12 mouse cellular contexts compared by ENCODE assay signal in the genomic region with DNA sequence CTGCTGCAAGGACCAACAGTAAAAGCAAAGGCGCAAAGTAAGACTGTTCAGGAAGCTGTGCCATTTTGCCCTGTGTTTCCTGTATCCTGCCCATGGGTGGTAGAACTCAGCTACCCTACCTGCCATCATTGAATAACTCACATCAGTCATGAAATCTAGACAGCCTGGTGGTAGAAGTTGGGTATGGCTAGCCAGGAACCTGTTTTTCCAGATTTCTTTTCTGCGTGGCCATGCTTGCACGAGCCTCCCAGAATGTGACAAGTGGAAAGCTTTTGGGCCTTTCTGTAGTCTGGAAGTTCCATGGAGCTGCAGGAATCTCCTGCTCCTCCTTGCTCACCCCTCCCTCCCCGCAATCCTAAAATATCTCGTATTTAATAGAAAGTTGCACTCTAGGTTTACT. TPM values are rescaled to one million over a fixed set of nuclear protein-coding genes. Genes with fewer than 3 reads are reported as not detected.
DNase-seq lines count a peak whose midpoint lies in the region; ATAC-seq and TF ChIP-seq lines count a peak whose summit lies in the region.
"Had no signal": no experiment of that assay in that cellular context is flagged by ENCODE, and none has a peak within 500 bp of the region (broad histone marks: within the 10 kb centered on the region; RNA-seq: fewer than 3 reads in every experiment).

No protein-coding gene starts in this region.

- no peak for ATAC-seq in kidney, postnatal 0 days (replicated peaks; ENCODE audit: low FRiP score, low read depth)
- ATAC-seq in kidney, embryonic 16.5 days (ENCODE audit: low FRiP score, low TSS enrichment), result no peak
- no peak for ATAC-seq in lung, postnatal 0 days

- no peak overlapping the region for H3K9ac ChIP-seq in kidney, postnatal 0 days (ENCODE audit: low read depth, low read length)
- H3K9ac ChIP-seq in kidney, embryonic 16.5 days (replicated peaks; ENCODE audit: low read length), result no peak overlapping the region
- no peak overlapping the region for H3K9ac ChIP-seq in lung, postnatal 0 days (replicated peaks; ENCODE audit: low read depth)
- H3K9ac ChIP-seq: heart, embryonic 13.5 days; lung, embryonic 15.5 days had no signal

- H3K4me1 ChIP-seq in kidney, postnatal 0 days (replicated peaks; ENCODE audit: insufficient read depth, low read length), result no peaks in the 10 kb centered on the region
- H3K4me1 ChIP-seq in kidney, embryonic 16.5 days (ENCODE audit: insufficient read depth, low read length), result peaks cover 17% of the 10 kb centered on the region
- H3K4me1 ChIP-seq in lung, postnatal 0 days (ENCODE audit: insufficient read depth, low read depth, low read length), result no peaks in the 10 kb centered on the region
- H3K4me1 ChIP-seq in thymus, adult 2 months (replicated peaks; ENCODE audit: control insufficient read depth, insufficient read depth, low read length), result no peaks in the 10 kb centered on the region
- H3K4me1 ChIP-seq: lung, embryonic 15.5 days had no signal

- TF ChIP-seq POLR2A in thymus, adult 2 months (IDR thresholded peaks at IDR 0.05; ENCODE audit: control insufficient read depth, extremely low read depth, insufficient read depth, low read length, poor library complexity), result no peak

- no peak for TF ChIP-seq EP300 in lung, postnatal 0 days (IDR thresholded peaks at IDR 0.05)

- whole genome bisulfite sequencing in kidney, postnatal 0 days, result 74% methylated on average over 5 of the region's 5 CpGs
- 72% methylated on average over 5 of the region's 5 CpGs for WGBS in kidney, embryonic 16.5 days
- 59% methylated on average over 5 of the region's 5 CpGs for WGBS in lung, postnatal 0 days
- 90% methylated on average over 5 of the region's 5 CpGs for WGBS in thymus, adult 2 months

- TF ChIP-seq CTCF in kidney, postnatal 0 days (IDR thresholded peaks at IDR 0.05; ENCODE audit: low read depth), result peak; percentile 41
- peak; percentile 49 for TF ChIP-seq CTCF in lung, postnatal 0 days (IDR thresholded peaks at IDR 0.05)
- TF ChIP-seq CTCF in thymus, adult 2 months (IDR thresholded peaks at IDR 0.05; ENCODE audit: borderline replicate concordance, control insufficient read depth, extremely low read depth, insufficient read depth, low read length, poor library complexity), result no peak

- no peaks in the 10 kb centered on the region for H3K27me3 ChIP-seq in kidney, postnatal 0 days (ENCODE audit: insufficient read depth, low read length)
- no peaks in the 10 kb centered on the region for H3K27me3 ChIP-seq in kidney, embryonic 16.5 days (ENCODE audit: insufficient read depth, low read length)
- no peaks in the 10 kb centered on the region for H3K27me3 ChIP-seq in lung, postnatal 0 days (replicated peaks; ENCODE audit: insufficient read depth, low read length)
- no peaks in the 10 kb centered on the region for H3K27me3 ChIP-seq in thymus, adult 2 months (ENCODE audit: control insufficient read depth, insufficient read depth, low read length)
- H3K27me3 ChIP-seq: heart, embryonic 13.5 days; lung, embryonic 15.5 days had no signal

- no peaks in the 10 kb centered on the region for H3K36me3 ChIP-seq in kidney, postnatal 0 days (ENCODE audit: insufficient read depth, low read length)
- no peaks in the 10 kb centered on the region for H3K36me3 ChIP-seq in kidney, embryonic 16.5 days (ENCODE audit: insufficient read depth, low read length)
- H3K36me3 ChIP-seq in lung, postnatal 0 days (ENCODE audit: insufficient read depth, low read length), result no peaks in the 10 kb centered on the region
- no peaks in the 10 kb centered on the region for H3K36me3 ChIP-seq in thymus, adult 2 months (ENCODE audit: control insufficient read depth, insufficient read depth, low read length)
- H3K36me3 ChIP-seq: G1E; heart, embryonic 13.5 days; lung, embryonic 15.5 days had no signal

- no peaks in the 10 kb centered on the region for H3K9me3 ChIP-seq in kidney, postnatal 0 days (replicated peaks; ENCODE audit: low read length)
- no peaks in the 10 kb centered on the region for H3K9me3 ChIP-seq in kidney, embryonic 16.5 days (ENCODE audit: low read length)
- H3K9me3 ChIP-seq in lung, postnatal 0 days (ENCODE audit: low read length), result no peaks in the 10 kb centered on the region
- H3K9me3 ChIP-seq: G1E; heart, embryonic 13.5 days; lung, embryonic 15.5 days had no signal

- no peak overlapping the region for H3K4me3 ChIP-seq in kidney, postnatal 0 days (replicated peaks; ENCODE audit: low read depth, low read length)
- H3K4me3 ChIP-seq in kidney, embryonic 16.5 days (ENCODE audit: low read length), result no peak overlapping the region
- no peak overlapping the region for H3K4me3 ChIP-seq in lung, postnatal 0 days (ENCODE audit: low read depth, low read length)
- H3K4me3 ChIP-seq in thymus, adult 2 months (ENCODE audit: control insufficient read depth, insufficient read depth, low read length), result no peak overlapping the region
- H3K4me3 ChIP-seq: heart, embryonic 13.5 days; lung, embryonic 15.5 days had no signal

- H3K27ac ChIP-seq in kidney, postnatal 0 days, result no peak overlapping the region
- H3K27ac ChIP-seq in kidney, embryonic 16.5 days (ENCODE audit: low read length), result no peak overlapping the region
- no peak overlapping the region for H3K27ac ChIP-seq in lung, postnatal 0 days (ENCODE audit: low read length)
- H3K27ac ChIP-seq in thymus, adult 2 months (ENCODE audit: control insufficient read depth, insufficient read depth, low read length), result no peak overlapping the region
- H3K27ac ChIP-seq: heart, embryonic 13.5 days; lung, embryonic 15.5 days had no signal

- DNase-seq in kidney, postnatal 0 days (ENCODE audit: low spot score), result no peak
- DNase-seq in R1 (ENCODE audit: low read depth, low spot score), result peak; percentile 49
- DNase-seq in embryo, embryonic 11 days, result peak; percentile 33
- peak; percentile 39 for DNase-seq in lung, postnatal 0 days (ENCODE audit: low spot score)
- DNase-seq in thymus, adult 2 months, result no peak
- DNase-seq in thymus, postnatal 36 days, result no peak
- DNase-seq in adrenal gland, postnatal 14 days, result no peak
- DNase-seq: thymus, postnatal 4 days had no signal

- no peak overlapping the region for H3K4me2 ChIP-seq in kidney, postnatal 0 days (ENCODE audit: low read length)
- H3K4me2 ChIP-seq in kidney, embryonic 16.5 days (replicated peaks; ENCODE audit: low read depth, low read length), result no peak overlapping the region
- H3K4me2 ChIP-seq in lung, postnatal 0 days (replicated peaks; ENCODE audit: low read depth, low read length), result no peak overlapping the region
- H3K4me2 ChIP-seq: heart, embryonic 13.5 days; lung, embryonic 15.5 days had no signal

RNA-seq across cellular contexts. Expression of a gene that starts 49.1 kb away (rescaled TPM):
- polyA plus RNA-seq in kidney, postnatal 0 days (2015; fragmentation: Nextera tagmentation; extraction: Ambion mirVana), result 3.3 and 3.6 TPM in 2 replicates
- polyA plus RNA-seq in kidney, embryonic 16.5 days (2015; fragmentation: Nextera tagmentation; extraction: Ambion mirVana), result 3.9 and 4.8 TPM in 2 replicates
- polyA plus RNA-seq in lung, postnatal 0 days (2015; fragmentation: Nextera tagmentation; extraction: Ambion mirVana), result 3.4 and 3.9 TPM in 2 replicates
- 1.6 and 2.1 TPM in 2 replicates for polyA plus RNA-seq in thymus, adult 2 months (2012; rRNA removed)
- 16.3 and 20.4 TPM in 2 replicates for total RNA-seq in adrenal gland, postnatal 14 days (2021)

RNA-seq across cellular contexts. Expression of a gene that starts 58.2 kb away (rescaled TPM):
- 0.11 TPM in 1 of 2 replicates, not detected in the other for polyA plus RNA-seq in kidney, postnatal 0 days (2015; fragmentation: Nextera tagmentation; extraction: Ambion mirVana)
- 0.09 and 0.16 TPM in 2 replicates for polyA plus RNA-seq in kidney, embryonic 16.5 days (2015; fragmentation: Nextera tagmentation; extraction: Ambion mirVana)
- polyA plus RNA-seq in lung, postnatal 0 days (2015; fragmentation: Nextera tagmentation; extraction: Ambion mirVana), result 0.45 and 0.56 TPM in 2 replicates
- 0.12 and 0.14 TPM in 2 replicates for polyA plus RNA-seq in thymus, adult 2 months (2012; rRNA removed)
- total RNA-seq in adrenal gland, postnatal 14 days (2021), result 0.22 and 0.49 TPM in 2 replicates
- polyA plus RNA-seq: G1E; heart, embryonic 13.5 days; lung, embryonic 15.5 days had no signal

Comparison
In these comparisons a context has a peak if more than half of its experiments do, and no peak if none do; other contexts are left out.
1. DNase-seq: peak in R1 (single experiment), embryo, embryonic 11 days (single experiment) and lung, postnatal 0 days (single experiment); none in kidney, postnatal 0 days (single experiment), thymus, adult 2 months (single experiment), thymus, postnatal 36 days (0 of 2) and adrenal gland, postnatal 14 days (single experiment).